Mouse (Mus musculus) neural tube, embryonic 11.5 days (tissue): ENCODE measurements around the gene Acbd5. TPM values are rescaled to one million over a fixed set of nuclear protein-coding genes. Genes with fewer than 3 reads are reported as not detected.
A peak's percentile ranks its signal among the peaks of the same experiment; 100 is the strongest.
"Not testable (repeated sequence)": the region's sequence is repeated elsewhere in the genome, so short reads cannot be mapped to it uniquely, and the experiment has no call there.

Experiments used
- ATAC-seq: fragments of 200-750 bp; cut with Nextera tagmentation; 2 replicates; pipeline ENCODE4 v1.8.0; 2017; ENCODE audit warnings: moderate number of reproducible peaks, mild to moderate bottlenecking, moderate TSS enrichment, moderate library complexity; ENCODE audit not compliant: insufficient read depth, low FRiP score, low TSS enrichment
- DNase-seq: peaks from one replicate; pipeline ENCODE4 v3.0.0-alpha.2; 2015; ENCODE audit warnings: low spot score
- H3K27ac ChIP-seq: fragments of 300-500 bp; sonication (generic); 2 replicates; pipeline ENCODE4 v1.5.1; 2014; ENCODE audit warnings: low read depth, mild to moderate bottlenecking, low read length
- H3K27me3 ChIP-seq: fragments of 300-500 bp; sonication (generic); 2 replicates; pipeline ENCODE4 v1.6.1; 2014; ENCODE audit warnings: mild to moderate bottlenecking, low read length, mixed read lengths; ENCODE audit not compliant: control insufficient read depth, insufficient read depth
- H3K36me3 ChIP-seq: fragments of 300-500 bp; sonication (generic); 2 replicates; pipeline ENCODE4 v1.6.1; 2014; ENCODE audit warnings: mild to moderate bottlenecking, low read length, moderate library complexity, mixed read lengths; ENCODE audit not compliant: control insufficient read depth, insufficient read depth
- H3K4me1 ChIP-seq: fragments of 300-500 bp; sonication (generic); 2 replicates; pipeline ENCODE4 v1.6.1; 2014; ENCODE audit warnings: low read length, mixed read lengths; ENCODE audit not compliant: control insufficient read depth, insufficient read depth
- H3K4me2 ChIP-seq: fragments of 300-500 bp; sonication (generic); 2 replicates; pipeline ENCODE4 v1.6.1; 2014; ENCODE audit warnings: low read depth, mild to moderate bottlenecking, moderate library complexity
- H3K4me3 ChIP-seq: fragments of 300-500 bp; sonication (generic); 2 replicates; pipeline ENCODE4 v1.5.1; 2014; ENCODE audit warnings: low read depth, low read length
- H3K9ac ChIP-seq: fragments of 300-500 bp; sonication (generic); 2 replicates; pipeline ENCODE4 v1.6.1; 2014; ENCODE audit warnings: mild to moderate bottlenecking, low read length
- H3K9me3 ChIP-seq: fragments of 300-500 bp; sonication (generic); 2 replicates; pipeline ENCODE4 v1.6.1; 2016; ENCODE audit warnings: low read length; ENCODE audit not compliant: control insufficient read depth
- WGBS: fragments of 180-500 bp; shearing (Covaris S2); extraction: QIAGEN DNeasy Blood & Tissue Kit; methylation state at CpG from one replicate; pipeline ENCODE4 v1.1.7; 2014; 5-methylcytosine and 5-hydroxymethylcytosine counted together
- polyA plus RNA-seq: library from polyadenylated mRNA; unstranded; fragments of >200 nt; fragmentation: Nextera tagmentation; extraction: Ambion mirVana; gene quantifications from 2 replicates; pipeline ENCODE4 v1.2.1, GENCODE M21; 2014

Gene Acbd5
- polyA plus RNA-seq, 1 experiment from 2014 or later, result 45.1 TPM

DNA sequence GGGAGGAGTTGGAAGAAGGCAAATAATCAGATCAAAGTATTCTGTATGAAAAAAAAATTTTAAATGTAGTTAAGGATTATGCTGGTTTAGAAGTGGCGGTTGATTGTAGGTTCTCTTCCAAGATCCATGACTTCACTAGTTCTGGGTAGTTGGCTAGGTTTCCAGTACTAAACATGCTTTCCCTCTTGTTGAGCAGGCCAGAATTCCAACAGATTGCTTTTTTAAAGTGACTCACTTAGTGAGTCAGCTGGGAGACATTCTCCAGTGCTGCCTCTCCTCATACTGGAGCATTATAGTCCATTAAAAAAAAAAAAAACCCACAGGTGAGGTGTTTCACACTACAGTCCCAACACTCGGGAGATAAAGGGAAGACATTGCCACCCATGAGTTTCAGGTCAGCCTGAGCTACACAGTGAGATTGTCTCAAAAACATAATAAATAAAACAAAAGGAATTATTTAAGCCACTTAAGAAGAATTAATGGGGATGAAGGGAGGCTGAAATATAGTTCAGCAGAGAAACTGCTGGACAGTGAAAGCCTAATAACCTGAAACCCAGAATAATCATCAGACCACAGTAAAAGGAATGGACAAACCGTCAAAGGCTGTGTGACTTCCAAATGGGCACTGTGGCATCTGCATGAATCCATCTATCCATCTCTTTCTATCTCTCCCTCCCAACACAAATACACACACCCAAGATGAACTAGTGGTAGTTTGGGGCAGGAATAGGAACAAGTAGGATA lies 33.1 kb upstream of the Acbd5 start:
- Histone ChIP-seq H3K27me3 (no peaks in the 10 kb centered on the region), H3K9ac (no peak overlapping the region), H3K4me3 (no peak overlapping the region), H3K27ac (no peak overlapping the region), H3K4me1 (0 out of 2 replicates have a peak, but pooled peaks cover 2% of the 10 kb centered on the region), H3K36me3 (no peaks in the 10 kb centered on the region), H3K4me2 (no peak overlapping the region), H3K9me3 (no peaks in the 10 kb centered on the region)
- ATAC-seq (no peak), DNase-seq (no peak)
- 87% methylated on average over 3 of the region's 3 CpGs for WGBS

DNA sequence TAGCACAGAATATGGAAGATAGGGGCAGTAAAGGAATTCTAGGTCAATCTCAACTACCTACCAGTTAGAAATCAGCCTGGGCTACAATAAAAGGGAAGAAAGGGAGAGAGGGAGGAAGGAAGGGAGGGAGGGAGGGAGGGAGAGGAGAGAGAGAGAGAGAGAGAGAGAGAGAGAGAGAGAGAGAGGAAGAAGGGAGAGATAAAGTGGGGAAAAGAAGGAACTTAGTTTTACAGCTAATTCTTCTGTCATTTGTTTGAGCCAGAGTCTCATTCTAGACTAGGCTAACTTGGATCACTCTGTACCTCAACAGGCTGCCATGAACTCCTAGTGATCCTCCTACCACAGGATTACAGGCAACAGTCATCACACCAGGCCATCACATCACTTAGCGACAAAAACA lies 32.5 kb upstream of the Acbd5 start:
- H3K9me3 ChIP-seq, result no peaks in the 10 kb centered on the region
- H3K36me3 ChIP-seq, result no peaks in the 10 kb centered on the region
- no peak overlapping the region for H3K4me3 ChIP-seq
- no peaks in the 10 kb centered on the region for H3K27me3 ChIP-seq
- no peak for DNase-seq
- no peak overlapping the region for H3K9ac ChIP-seq
- H3K4me2 ChIP-seq, result no peak overlapping the region
- ATAC-seq, result no peak
- no peak overlapping the region for H3K27ac ChIP-seq
- 100% methylated on average over 1 of the region's 1 CpGs for WGBS
- H3K4me1 ChIP-seq, result 0 out of 2 replicates have a peak, but pooled peaks cover 2% of the 10 kb centered on the region

GRCm38 (mm10) chr2:23039082-23040000 lies 28.6 kb upstream of the Acbd5 start:
- no peak for DNase-seq

DNA sequence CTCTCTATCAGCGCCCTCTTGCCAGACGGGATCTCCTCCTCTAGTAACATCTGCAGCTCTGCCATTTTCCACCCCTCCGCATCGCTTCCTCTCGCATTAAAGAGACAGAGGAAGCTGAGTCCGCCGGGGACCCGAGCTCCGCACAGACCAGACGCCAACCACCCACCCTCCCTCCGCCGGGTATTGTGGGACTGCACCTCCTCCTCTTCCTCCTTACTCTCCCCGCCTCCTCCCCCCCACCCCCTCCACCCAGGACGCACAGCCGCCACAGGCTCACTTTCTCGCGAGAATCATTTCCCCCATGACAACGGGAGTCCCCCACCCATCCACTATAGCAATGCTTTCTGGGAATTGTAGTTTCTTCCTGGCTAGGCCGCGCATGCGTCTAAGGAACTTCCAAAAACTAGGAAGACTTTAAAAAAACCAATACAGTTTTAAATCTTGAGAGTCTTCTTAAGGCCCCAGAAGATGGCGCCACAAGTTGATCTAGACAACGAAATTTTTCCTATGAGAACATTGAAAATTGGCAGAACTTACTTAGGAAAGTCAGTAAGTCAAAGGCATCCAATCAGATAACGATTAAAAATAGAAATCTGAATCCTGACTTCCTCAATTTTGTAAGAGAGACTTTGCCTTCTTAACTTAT lies 27.8 kb upstream of the Acbd5 start, which contains the start of gene Abi1:
TSS of gene Abi1 (minus strand) at position 241 of the 646 bp plus-strand sequence.
- H3K4me2 ChIP-seq, result peak within 1 kb of the TSS; percentile 82
- peak within 1 kb of the TSS; percentile 96 for H3K9ac ChIP-seq
- H3K27me3 ChIP-seq, result no peaks in the 10 kb centered on the region
- peak; percentile 97 for ATAC-seq
- peak; percentile 91 for DNase-seq
- H3K9me3 ChIP-seq, result no peaks in the 10 kb centered on the region
- 0 out of 2 replicates have a peak, but pooled peaks cover 2% of the 10 kb centered on the region for H3K4me1 ChIP-seq
- peak within 1 kb of the TSS; percentile 94 for H3K27ac ChIP-seq
- peak within 1 kb of the TSS; percentile 94 for H3K4me3 ChIP-seq
- H3K36me3 ChIP-seq, result no peaks in the 10 kb centered on the region
- WGBS, result 4% methylated on average over 24 of the region's 24 CpGs

More at GRCm38 (mm10) chr2:23039082-23040000, 28.6 kb upstream of the Acbd5 start:
- peak overlapping the region; percentile 94 for H3K4me3 ChIP-seq
- H3K9ac ChIP-seq, result peak overlapping the region; percentile 96
- peak overlapping the region; percentile 82 for H3K4me2 ChIP-seq
- 0 out of 2 replicates have a peak, but pooled peaks cover 2% of the 10 kb centered on the region for H3K4me1 ChIP-seq
- ATAC-seq, result peak; percentile 85
- no peaks in the 10 kb centered on the region for H3K36me3 ChIP-seq
- H3K9me3 ChIP-seq, result no peaks in the 10 kb centered on the region
- peak overlapping the region; percentile 94 for H3K27ac ChIP-seq
- WGBS, result 2% methylated on average over 56 of the region's 59 CpGs
- no peaks in the 10 kb centered on the region for H3K27me3 ChIP-seq

DNA sequence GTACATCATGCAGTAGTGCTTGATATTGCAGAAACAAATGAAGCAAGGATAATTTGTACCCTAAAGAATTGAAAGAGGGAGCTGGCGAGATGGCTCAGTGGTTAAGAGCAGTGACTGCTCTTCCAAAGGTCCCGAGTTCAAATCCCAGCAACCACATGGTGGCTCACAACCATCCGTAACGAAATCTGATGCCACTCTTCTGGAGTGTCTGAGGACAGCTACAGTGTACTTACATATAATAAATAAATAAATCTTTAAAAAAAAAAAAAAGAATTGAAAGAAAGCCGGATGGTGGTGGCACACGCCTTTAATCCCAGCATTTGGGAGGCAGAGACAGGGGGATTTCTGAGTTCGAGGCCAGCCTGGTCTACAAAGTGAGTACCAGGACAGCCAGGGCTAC lies 27.3 kb upstream of the Acbd5 start:
- H3K9ac ChIP-seq, H3K4me3 ChIP-seq, H3K27me3 ChIP-seq, H3K9me3 ChIP-seq, H3K27ac ChIP-seq, H3K4me2 ChIP-seq, H3K4me1 ChIP-seq, DNase-seq, ATAC-seq, H3K36me3 ChIP-seq: not testable (repeated sequence)
- 91% methylated on average over 7 of the region's 7 CpGs for WGBS

DNA sequence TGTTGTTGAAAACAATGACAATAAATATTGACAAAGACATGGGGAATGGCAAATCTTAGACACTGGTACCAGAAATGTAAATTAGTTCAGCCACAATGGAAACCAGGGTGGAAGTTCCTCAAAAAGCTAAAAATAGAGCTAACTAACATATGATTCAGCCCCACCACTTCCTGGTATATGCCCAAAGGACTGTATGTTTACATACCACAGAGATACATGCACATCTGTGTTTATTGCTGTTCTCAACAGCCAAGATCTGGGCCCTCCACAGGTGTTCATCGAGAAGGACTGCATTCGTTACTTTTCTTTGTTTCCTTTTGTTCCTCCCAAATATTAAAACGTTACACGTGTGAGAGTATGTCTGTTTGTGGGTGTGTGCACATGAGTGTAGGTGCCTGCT lies 26.5 kb upstream of the Acbd5 start:
- Histone ChIP-seq H3K9me3 (no peaks in the 10 kb centered on the region), H3K4me3 (no peak overlapping the region), H3K9ac (no peak overlapping the region), H3K4me2 (no peak overlapping the region), H3K27ac (no peak overlapping the region), H3K27me3 (no peaks in the 10 kb centered on the region), H3K36me3 (no peaks in the 10 kb centered on the region), H3K4me1 (0 out of 2 replicates have a peak, but pooled peaks cover 2% of the 10 kb centered on the region)
- DNase-seq, result no peak
- 87% methylated on average over 4 of the region's 4 CpGs for WGBS
- no peak for ATAC-seq

DNA sequence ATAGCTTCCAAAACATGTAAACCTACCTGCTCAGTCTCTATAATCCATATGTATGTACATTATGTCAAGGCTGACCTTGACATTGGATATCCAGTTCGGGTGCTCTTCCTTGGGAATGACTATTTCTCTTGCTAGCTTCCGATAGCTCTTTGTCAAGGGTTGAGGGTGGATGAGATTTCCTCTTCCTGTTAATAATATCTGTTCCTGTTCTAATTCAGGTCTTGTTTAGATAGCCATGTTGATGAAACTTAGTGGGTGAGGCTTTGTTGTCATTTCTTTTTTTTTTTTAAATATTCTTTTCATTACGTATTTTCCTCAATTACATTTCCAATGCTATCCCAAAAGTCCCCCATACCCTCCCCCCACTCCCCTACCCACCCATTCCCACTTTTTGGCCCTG lies 25.8 kb upstream of the Acbd5 start:
- no peak overlapping the region for H3K9ac ChIP-seq
- ATAC-seq (no peak), DNase-seq (no peak)
- H3K36me3 ChIP-seq, result no peaks in the 10 kb centered on the region
- H3K4me1 ChIP-seq, result 0 out of 2 replicates have a peak, but pooled peaks cover 2% of the 10 kb centered on the region
- H3K27ac ChIP-seq, result no peak overlapping the region
- no peak overlapping the region for H3K4me3 ChIP-seq
- no peaks in the 10 kb centered on the region for H3K27me3 ChIP-seq
- H3K4me2 ChIP-seq, result no peak overlapping the region
- WGBS, result 92% methylated on average over 3 of the region's 3 CpGs
- H3K9me3 ChIP-seq, result no peaks in the 10 kb centered on the region

GRCm38 (mm10) chr2:23045703-23046102 lies 22.3 kb upstream of the Acbd5 start:
- H3K9ac ChIP-seq, result no peak overlapping the region
- no peaks in the 10 kb centered on the region for H3K36me3 ChIP-seq
- WGBS, result 41% methylated on average over 1 of the region's 1 CpGs
- DNase-seq, result no peak
- H3K4me2 ChIP-seq, result no peak overlapping the region
- no peaks in the 10 kb centered on the region for H3K9me3 ChIP-seq
- no peak overlapping the region for H3K4me3 ChIP-seq
- H3K27me3 ChIP-seq, result no peaks in the 10 kb centered on the region
- H3K27ac ChIP-seq, result no peak overlapping the region
- H3K4me1 ChIP-seq, result no peaks in the 10 kb centered on the region
- ATAC-seq, result no peak
